Comparison of ENCODE assay signal across 15 mouse cellular contexts in the genomic region with DNA sequence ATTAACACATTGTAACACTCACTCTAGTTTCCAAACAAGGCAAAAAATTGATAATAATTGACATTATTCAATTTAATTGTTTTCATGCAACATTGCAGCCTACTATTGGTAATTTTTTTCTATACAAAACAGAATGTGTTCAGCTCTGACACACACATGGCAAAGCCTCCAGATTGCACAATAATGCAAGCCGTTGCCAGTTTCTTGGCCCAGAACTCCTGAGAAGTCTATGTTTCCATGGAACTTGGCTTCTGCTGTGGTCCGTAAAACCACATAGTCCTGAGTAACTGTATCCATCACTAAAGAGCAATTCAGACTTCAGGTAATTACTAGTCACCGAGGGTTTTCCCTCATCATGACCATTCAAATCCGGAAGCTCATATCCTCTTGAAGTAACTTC.
DNase-seq lines count a peak whose midpoint lies in the region; ATAC-seq and TF ChIP-seq lines count a peak whose summit lies in the region.
"Had no signal": no experiment of that assay in that cellular context is flagged by ENCODE, and none has a peak within 500 bp of the region (broad histone marks: within the 10 kb centered on the region; RNA-seq: fewer than 3 reads in every experiment).

No protein-coding gene starts in this region.

- H3K9ac ChIP-seq in lung, embryonic 16.5 days (ENCODE audit: low read length), result no peak overlapping the region
- H3K9ac ChIP-seq: forebrain, embryonic 13.5 days; kidney, embryonic 15.5 days; liver, embryonic 14.5 days had no signal

- H3K36me3 ChIP-seq in lung, embryonic 16.5 days (ENCODE audit: control insufficient read depth, insufficient read depth, low read length), result no peaks in the 10 kb centered on the region
- H3K36me3 ChIP-seq: G1E; kidney, embryonic 15.5 days had no signal

- H3K4me2 ChIP-seq in lung, embryonic 16.5 days (ENCODE audit: low read depth, low read length), result no peak overlapping the region
- H3K4me2 ChIP-seq: forebrain, embryonic 13.5 days; kidney, embryonic 15.5 days; midbrain, embryonic 11.5 days had no signal

- H3K4me1 ChIP-seq in lung, embryonic 16.5 days (replicated peaks; ENCODE audit: control insufficient read depth, insufficient read depth, low read length), result no peaks in the 10 kb centered on the region
- H3K4me1 ChIP-seq: forebrain, embryonic 13.5 days; kidney, embryonic 15.5 days had no signal

- no peaks in the 10 kb centered on the region for H3K9me3 ChIP-seq in lung, embryonic 16.5 days (ENCODE audit: control insufficient read depth, low read length)
- H3K9me3 ChIP-seq: forebrain, embryonic 13.5 days; G1E; kidney, embryonic 15.5 days had no signal

- DNase-seq in adrenal gland, adult 2 months, result peak; percentile 6
- DNase-seq in adrenal gland, adult 18-20 months (ENCODE audit: low spot score in 2 of 2), result no peak
- DNase-seq in layer of hippocampus, adult 2 months (ENCODE audit: low spot score in 2 of 2), result peak; percentile 4 to 14
- no peak for DNase-seq in layer of hippocampus, adult 9-10 months (ENCODE audit: low spot score)
- peak; percentile 9 for DNase-seq in adrenal gland, postnatal 25 days
- no peak for DNase-seq in kidney, adult 18-20 months
- DNase-seq in embryo, embryonic 10 days (ENCODE audit: low spot score), result no peak

- H3K27ac ChIP-seq in layer of hippocampus, adult 2 months, result no peak overlapping the region
- no peak overlapping the region for H3K27ac ChIP-seq in lung, embryonic 16.5 days (ENCODE audit: low read length)
- H3K27ac ChIP-seq: forebrain, embryonic 13.5 days; hindbrain, postnatal 0 days; kidney, embryonic 15.5 days; liver, embryonic 14.5 days had no signal

- no peak for TF ChIP-seq CTCF in layer of hippocampus, adult 2 months (conservative IDR thresholded peaks at IDR 0.05)

- ATAC-seq in lung, embryonic 16.5 days (ENCODE audit: low read depth), result peak; percentile 83
- ATAC-seq: activated CD4-positive, CD25-positive, alpha-beta regulatory T cell, adult 4 months; forebrain, embryonic 13.5 days; hindbrain, postnatal 0 days had no signal

- H3K4me3 ChIP-seq in layer of hippocampus, adult 2 months, result no peak overlapping the region
- H3K4me3 ChIP-seq in lung, embryonic 16.5 days (ENCODE audit: low read length), result no peak overlapping the region
- H3K4me3 ChIP-seq: forebrain, embryonic 13.5 days; kidney, embryonic 15.5 days had no signal

- whole genome bisulfite sequencing in lung, embryonic 16.5 days, result 66% methylated on average over 4 of the region's 4 CpGs

- no peaks in the 10 kb centered on the region for H3K27me3 ChIP-seq in lung, embryonic 16.5 days (ENCODE audit: control insufficient read depth, insufficient read depth, low read depth, low read length)
- H3K27me3 ChIP-seq: forebrain, embryonic 13.5 days; kidney, embryonic 15.5 days had no signal

Comparison
In these comparisons a context has a peak if more than half of its experiments do, and no peak if none do; other contexts are left out.
1. DNase-seq: peak in adrenal gland, adult 2 months (single experiment), layer of hippocampus, adult 2 months (2 of 2) and adrenal gland, postnatal 25 days (single experiment); none in adrenal gland, adult 18-20 months (0 of 2), layer of hippocampus, adult 9-10 months (single experiment), kidney, adult 18-20 months (single experiment) and embryo, embryonic 10 days (single experiment).